Mouse (Mus musculus) megakaryocyte, embryonic 14.5 days (primary cell): ENCODE data around the gene Ccdc177.

Experiments
- FLI1 ChIP-seq: IDR thresholded peaks from 2 replicates; pipeline ENCODE4 v1.6.1; 2012; ENCODE audit warnings: low read length, inconsistent platforms, mixed read lengths
- GATA1 ChIP-seq: IDR thresholded peaks from 3 replicates; pipeline ENCODE4 v1.6.1; 2012; ENCODE audit warnings: mixed read lengths, low read length, inconsistent platforms, borderline replicate concordance

DNA sequence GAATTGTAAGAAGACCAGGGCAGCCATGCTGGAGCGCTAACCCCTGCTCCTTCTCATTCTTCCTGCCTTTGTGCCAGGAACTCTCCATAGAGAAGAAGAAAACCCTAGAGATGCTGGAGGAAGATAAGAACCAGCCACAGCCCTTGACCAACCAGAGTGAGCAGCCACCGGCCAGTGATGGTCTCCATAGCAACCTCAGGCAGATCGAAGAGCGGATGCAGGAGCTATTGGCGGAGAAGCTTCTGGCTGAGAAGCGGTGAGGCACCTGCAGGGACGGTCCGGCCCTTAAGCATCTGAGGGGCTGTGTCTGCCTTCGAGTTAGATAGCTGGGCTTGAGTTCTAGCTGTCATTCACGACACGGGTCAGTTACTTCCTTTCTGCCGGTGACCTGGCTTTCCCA is 40.0 kb downstream of the Ccdc177 start:
- TF ChIP-seq GATA1, result no peak
- no peak for TF ChIP-seq FLI1
